11 mouse cellular contexts compared by ENCODE assay signal in genomic region chr4:148711323-148711722, GRCm38 (mm10).
A peak's percentile ranks its signal among the peaks of the same experiment; 100 is the strongest.
DNase-seq lines count a peak whose midpoint lies in the region; ATAC-seq and TF ChIP-seq lines count a peak whose summit lies in the region.
"Had no signal": no experiment of that assay in that cellular context is flagged by ENCODE, and none has a peak within 500 bp of the region (broad histone marks: within the 10 kb centered on the region; RNA-seq: fewer than 3 reads in every experiment).

No protein-coding gene starts in this region.

- TF ChIP-seq POLR2A in MEL (IDR thresholded peaks at IDR 0.05; ENCODE audit: control insufficient read depth in 1 of 2, insufficient read depth in 1 of 2, low read depth in 1 of 2, low read length in 2 of 2, poor library complexity in 1 of 2) = no peak

- DNase-seq in heart, embryonic 10.5 days (ENCODE audit: low spot score) = no peak
- no peak for DNase-seq in heart, postnatal 4 days
- peak; percentile 36 for DNase-seq in MEL (ENCODE audit: low read depth, low spot score)
- peak; percentile 66 for DNase-seq in forebrain, embryonic 11.5 days (ENCODE audit: low spot score)
- DNase-seq in midbrain, embryonic 11.5 days (ENCODE audit: low spot score, missing footprints) = no peak
- DNase-seq in thymus, adult 18-20 months = no peak
- no peak for DNase-seq in layer of hippocampus, postnatal 10 days (ENCODE audit: low spot score in 2 of 2)
- DNase-seq in lung, postnatal 4 days = no peak
- DNase-seq: heart, postnatal 36 days had no signal

- no peaks in the 10 kb centered on the region for H3K79me2 ChIP-seq in MEL (ENCODE audit: control insufficient read depth, insufficient read depth, low read length, poor library complexity)

- TF ChIP-seq CTCF in MEL (IDR thresholded peaks at IDR 0.05 in 2 of 3, conservative IDR thresholded peaks at IDR 0.05 in 1 of 3; ENCODE audit: control insufficient read depth in 1 of 3, insufficient read depth in 1 of 3, low read depth in 2 of 3, low read length in 3 of 3, poor library complexity in 1 of 3, severe bottlenecking in 1 of 3) = no peak

- H3K27me3 ChIP-seq in heart, embryonic 10.5 days (ENCODE audit: insufficient read depth, poor library complexity, severe bottlenecking) = peaks cover 83% of the 10 kb centered on the region
- H3K27me3 ChIP-seq in MEL (ENCODE audit: control insufficient read depth in 1 of 2, insufficient read depth in 2 of 2, low read length in 2 of 2) = no peaks in the 10 kb centered on the region; a peak in 1 of 4 replicates
- no peaks in the 10 kb centered on the region for H3K27me3 ChIP-seq in forebrain, embryonic 11.5 days (ENCODE audit: control insufficient read depth, insufficient read depth, low read length)
- H3K27me3 ChIP-seq in midbrain, embryonic 11.5 days (ENCODE audit: control insufficient read depth, insufficient read depth, low read length) = no peaks in the 10 kb centered on the region; the same call in 1 of the 2 replicates

- H3K4me3 ChIP-seq in heart, embryonic 10.5 days = no peak overlapping the region
- no peak overlapping the region for H3K4me3 ChIP-seq in MEL (ENCODE audit: control insufficient read depth in 1 of 2, insufficient read depth in 1 of 2, low read depth in 2 of 2, low read length in 2 of 2)
- H3K4me3 ChIP-seq in forebrain, embryonic 11.5 days (ENCODE audit: low read depth, low read length) = no peak overlapping the region
- H3K4me3 ChIP-seq in midbrain, embryonic 11.5 days (ENCODE audit: low read depth, low read length) = no peak overlapping the region
- H3K4me3 ChIP-seq: liver, embryonic 12.5 days had no signal

- TF ChIP-seq EP300 in MEL (IDR thresholded peaks at IDR 0.05; ENCODE audit: low read depth in 1 of 2, low read length in 2 of 2) = no peak

- WGBS in heart, embryonic 10.5 days = 7% methylated on average over 10 of the region's 10 CpGs
- 7% methylated on average over 10 of the region's 10 CpGs for WGBS in forebrain, embryonic 11.5 days
- WGBS in midbrain, embryonic 11.5 days = 5% methylated on average over 10 of the region's 10 CpGs

- no peak for TF ChIP-seq RAD21 in MEL (IDR thresholded peaks at IDR 0.05; ENCODE audit: low read depth, low read length)

- H3K27ac ChIP-seq in heart, embryonic 10.5 days = 0 out of 2 replicates have a peak overlapping the region, but pooled peaks have one; percentile 8
- H3K27ac ChIP-seq in MEL (ENCODE audit: control insufficient read depth, low read depth, low read length) = no peak overlapping the region
- H3K27ac ChIP-seq in forebrain, embryonic 11.5 days (ENCODE audit: low read depth, low read length) = no peak overlapping the region
- no peak overlapping the region for H3K27ac ChIP-seq in midbrain, embryonic 11.5 days (ENCODE audit: low read depth, low read length)
- H3K27ac ChIP-seq: liver, embryonic 12.5 days had no signal

- no peak; the same call in 1 of the 2 replicates for ATAC-seq in forebrain, embryonic 11.5 days (replicated peaks; ENCODE audit: low FRiP score)
- peak; percentile 65 for ATAC-seq in midbrain, embryonic 11.5 days (ENCODE audit: low FRiP score)
- ATAC-seq: liver, embryonic 12.5 days; Patski had no signal

- H3K9ac ChIP-seq in MEL (ENCODE audit: control insufficient read depth, low read depth, low read length, poor library complexity, severe bottlenecking) = no peak overlapping the region
- H3K9ac ChIP-seq in forebrain, embryonic 11.5 days (ENCODE audit: low read length) = 0 out of 2 replicates have a peak overlapping the region, but pooled peaks have one; percentile 35
- H3K9ac ChIP-seq in midbrain, embryonic 11.5 days (ENCODE audit: low read length) = no peak overlapping the region
- H3K9ac ChIP-seq: liver, embryonic 12.5 days had no signal

- peak overlapping the region; percentile 16; the same call in 1 of the 2 replicates for H3K4me2 ChIP-seq in forebrain, embryonic 11.5 days (ENCODE audit: low read depth, low read length, severe bottlenecking)
- no peak overlapping the region; the same call in 1 of the 2 replicates for H3K4me2 ChIP-seq in midbrain, embryonic 11.5 days
- H3K4me2 ChIP-seq: liver, embryonic 12.5 days had no signal

- H3K9me3 ChIP-seq in heart, embryonic 10.5 days = no peaks in the 10 kb centered on the region
- H3K9me3 ChIP-seq in MEL (replicated peaks; ENCODE audit: insufficient read depth, low read length) = no peaks in the 10 kb centered on the region
- H3K9me3 ChIP-seq in forebrain, embryonic 11.5 days (ENCODE audit: control insufficient read depth, low read length) = no peaks in the 10 kb centered on the region
- no peaks in the 10 kb centered on the region for H3K9me3 ChIP-seq in midbrain, embryonic 11.5 days (ENCODE audit: control insufficient read depth, low read length)
- H3K9me3 ChIP-seq: liver, embryonic 12.5 days had no signal

- peaks cover 59% of the 10 kb centered on the region for H3K4me1 ChIP-seq in heart, embryonic 10.5 days
- H3K4me1 ChIP-seq in MEL (ENCODE audit: control insufficient read depth in 1 of 2, insufficient read depth in 2 of 2, low read length in 2 of 2) = peaks cover 0 to 9% of the 10 kb centered on the region in 2 experiments; a peak in 2 of 4 replicates
- peaks cover 22% of the 10 kb centered on the region for H3K4me1 ChIP-seq in forebrain, embryonic 11.5 days (replicated peaks; ENCODE audit: control insufficient read depth, insufficient read depth, low read length)
- peaks cover 21% of the 10 kb centered on the region for H3K4me1 ChIP-seq in midbrain, embryonic 11.5 days (ENCODE audit: control insufficient read depth, insufficient read depth, low read length)
- H3K4me1 ChIP-seq: liver, embryonic 12.5 days had no signal

- no peaks in the 10 kb centered on the region for H3K36me3 ChIP-seq in heart, embryonic 10.5 days
- H3K36me3 ChIP-seq in MEL (ENCODE audit: control insufficient read depth in 1 of 2, insufficient read depth in 2 of 2, low read length in 2 of 2) = no peaks in the 10 kb centered on the region; a peak in 1 of 4 replicates
- H3K36me3 ChIP-seq in forebrain, embryonic 11.5 days (ENCODE audit: control insufficient read depth, insufficient read depth, low read length) = no peaks in the 10 kb centered on the region
- H3K36me3 ChIP-seq in midbrain, embryonic 11.5 days (ENCODE audit: control insufficient read depth, insufficient read depth, low read length) = no peaks in the 10 kb centered on the region
- H3K36me3 ChIP-seq: liver, embryonic 12.5 days had no signal

TF ChIP-seq in MEL, 35 proteins besides CTCF, POLR2A, EP300 and RAD21:
- TF ChIP-seq TCF12 (IDR thresholded peaks at IDR 0.05; ENCODE audit: low read depth, low read length) = no peak
- TF ChIP-seq ZNF384 (IDR thresholded peaks at IDR 0.05; ENCODE audit: low read depth, low read length) = peak; percentile 32; the same call in 1 of the 2 replicates

Comparison
In these comparisons a context has a peak if more than half of its experiments do, and no peak if none do; other contexts are left out.
1. DNase-seq: peak in MEL (single experiment) and forebrain, embryonic 11.5 days (single experiment); none in heart, embryonic 10.5 days (single experiment), heart, postnatal 4 days (single experiment), midbrain, embryonic 11.5 days (single experiment), thymus, adult 18-20 months (0 of 2), layer of hippocampus, postnatal 10 days (0 of 2) and lung, postnatal 4 days (0 of 2).